Mouse (Mus musculus) cortical plate, adult 2 months (tissue): ENCODE measurements around the gene Cactin.

Experiments used
- CTCF ChIP-seq: fragments of 200-500 bp; IDR thresholded peaks from 2 replicates; pipeline ENCODE4 v1.5.1; 2011; ENCODE audit warnings: mild to moderate bottlenecking, control low read depth, low read length; ENCODE audit not compliant: insufficient read depth; ENCODE audit errors: extremely low read depth
- POLR2A ChIP-seq: fragments of 200-500 bp; IDR thresholded peaks from 2 replicates; pipeline ENCODE4 v1.6.1; 2011; ENCODE audit warnings: mild to moderate bottlenecking, low read length, control low read depth; ENCODE audit not compliant: insufficient read depth; ENCODE audit errors: extremely low read depth

GRCm38 (mm10) chr10:81304597-81305238, 16.2 kb upstream of the Cactin start:
- TF ChIP-seq POLR2A (no peak), CTCF (peak; percentile 79)
